10 mouse cellular contexts compared by ENCODE assay signal in the genomic region with DNA sequence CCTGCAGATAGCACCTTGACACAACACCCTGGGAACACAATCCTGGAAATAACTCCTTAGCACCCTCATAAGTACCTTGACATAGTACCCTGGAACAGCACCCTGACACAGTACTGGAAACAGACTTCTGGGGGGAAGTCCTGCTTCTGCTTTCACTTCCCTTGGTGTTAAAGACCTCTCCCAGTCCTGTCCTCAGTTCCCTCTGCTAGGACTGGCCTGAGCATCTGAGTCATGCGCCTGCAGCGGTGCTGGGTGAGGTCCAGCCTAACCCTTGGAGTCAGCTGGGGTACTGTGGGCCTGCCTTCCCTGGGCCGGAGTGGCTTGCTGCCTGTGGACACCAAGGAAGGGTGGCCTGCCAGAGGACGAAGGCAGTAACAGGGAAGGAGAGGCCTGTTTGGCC.
DNase-seq lines count a peak whose midpoint lies in the region; ATAC-seq lines count a peak whose summit lies in the region.
"Had no signal": no experiment of that assay in that cellular context is flagged by ENCODE, and none has a peak within 500 bp of the region (broad histone marks: within the 10 kb centered on the region; RNA-seq: fewer than 3 reads in every experiment).

No protein-coding gene starts in this region.

- peak; percentile 68 for DNase-seq in layer of hippocampus, adult 9-11 months
- DNase-seq in layer of hippocampus, adult 9-10 months (ENCODE audit: low spot score), result no peak
- peak; percentile 66 for DNase-seq in NIH3T3 (ENCODE audit: low read depth)
- peak; percentile 34 for DNase-seq in gastrocnemius, adult 18-20 months (ENCODE audit: low spot score)
- peak; percentile 51 for DNase-seq in lung, postnatal 25 days (ENCODE audit: low spot score)
- DNase-seq in thymus, postnatal 36 days, result no peak
- DNase-seq in cerebellum, adult 8-10 months, result no peak
- DNase-seq: kidney, adult 11 months; retina, postnatal 1 day had no signal

- no peak for ATAC-seq in frontal cortex, adult (ENCODE audit: low TSS enrichment)

Comparison
In these comparisons a context has a peak if more than half of its experiments do, and no peak if none do; other contexts are left out.
1. DNase-seq: peak in layer of hippocampus, adult 9-11 months (single experiment), NIH3T3 (single experiment), gastrocnemius, adult 18-20 months (single experiment) and lung, postnatal 25 days (single experiment); none in layer of hippocampus, adult 9-10 months (single experiment), thymus, postnatal 36 days (0 of 2) and cerebellum, adult 8-10 months (single experiment).